Mouse (Mus musculus) spleen, adult 2 months (tissue): ENCODE data around the gene Mbd4.

Experiments
- CTCF ChIP-seq: fragments of 200-500 bp; IDR thresholded peaks from 2 replicates; pipeline ENCODE4 v1.5.1; 2011; ENCODE audit warnings: mild to moderate bottlenecking, inconsistent platforms; ENCODE audit not compliant: insufficient read depth, insufficient read length, insufficient replicate concordance; ENCODE audit errors: extremely low read depth
- POLR2A ChIP-seq: fragments of 200-500 bp; IDR thresholded peaks from 2 replicates; pipeline ENCODE4 v1.6.1; 2011; ENCODE audit warnings: low read depth, low read length, inconsistent platforms

DNA sequence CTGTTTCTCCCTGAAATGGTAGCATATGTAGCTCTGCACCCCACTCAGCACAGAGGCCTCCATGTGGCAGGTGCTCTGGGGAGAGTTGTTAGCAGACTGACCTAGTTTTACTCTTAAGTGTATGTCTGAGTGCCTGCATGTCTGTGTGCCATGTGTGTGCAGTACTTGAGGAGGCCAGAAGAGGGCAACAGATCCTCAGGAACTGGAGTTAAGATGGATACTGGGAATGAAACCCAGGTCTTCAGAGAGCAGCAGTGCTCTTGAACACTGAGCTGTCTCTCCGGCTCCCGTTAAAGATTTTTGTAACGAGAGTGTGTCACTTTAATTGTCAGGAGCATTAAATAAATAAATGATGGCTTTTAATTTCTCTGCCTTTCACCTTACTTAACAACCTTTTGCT, 35.1 kb upstream of the Mbd4 start:
- no peak for TF ChIP-seq POLR2A
- no peak for TF ChIP-seq CTCF
